Mouse (Mus musculus) testis, adult 2 months (tissue): ENCODE measurements around the gene Boc. TPM values are rescaled to one million over a fixed set of nuclear protein-coding genes. Genes with fewer than 3 reads are reported as not detected.

ENCODE experiments used
- H3K27ac ChIP-seq: fragments of 200-500 bp; 2 replicates; pipeline ENCODE4 v1.5.1; 2012; ENCODE audit warnings: low read depth, low read length; ENCODE audit not compliant: control insufficient read depth, insufficient read depth
- H3K27me3 ChIP-seq: fragments of 200-500 bp; 2 replicates; pipeline ENCODE4 v1.6.1; 2012; ENCODE audit warnings: mild to moderate bottlenecking, low read length, moderate library complexity; ENCODE audit not compliant: control insufficient read depth, insufficient read depth
- H3K36me3 ChIP-seq: fragments of 200-500 bp; 2 replicates; pipeline ENCODE4 v1.6.1; 2012; ENCODE audit warnings: mild to moderate bottlenecking, low read length; ENCODE audit not compliant: control insufficient read depth, insufficient read depth
- H3K4me1 ChIP-seq: fragments of 200-500 bp; 2 replicates; pipeline ENCODE4 v1.6.1; 2012; ENCODE audit warnings: low read length; ENCODE audit not compliant: control insufficient read depth, insufficient read depth
- H3K4me3 ChIP-seq: fragments of 200-500 bp; 2 replicates; pipeline ENCODE4 v1.5.1; 2012; ENCODE audit warnings: low read depth, mild to moderate bottlenecking, low read length, moderate library complexity, mixed read lengths; ENCODE audit not compliant: control insufficient read depth
- CTCF ChIP-seq: fragments of 200-500 bp; IDR thresholded peaks from 2 replicates; pipeline ENCODE4 v1.5.1; 2012; ENCODE audit warnings: low read depth, mild to moderate bottlenecking, inconsistent platforms, low read length, moderate library complexity; ENCODE audit not compliant: control insufficient read depth, insufficient read depth, insufficient replicate concordance
- POLR2A ChIP-seq: fragments of 200-500 bp; IDR thresholded peaks from 2 replicates; pipeline ENCODE4 v1.6.1; 2012; ENCODE audit warnings: low read depth, mild to moderate bottlenecking, inconsistent platforms, low read length, moderate library complexity; ENCODE audit not compliant: control insufficient read depth
- polyA plus RNA-seq: library from polyadenylated mRNA; depleted of rRNA; stranded (reverse); fragments of >200 nt; gene quantifications from 2 replicates; pipeline ENCODE4 v1.2.3, GENCODE M21; 2012

The Boc gene
- polyA plus RNA-seq, 1 experiment, result 3.3 TPM

- Histone ChIP-seq H3K27ac (no peak overlapping the region), H3K36me3 (no peaks in the 10 kb centered on the region), H3K4me1 (peaks cover 3% of the 10 kb centered on the region; the same call in 1 of the 2 replicates), H3K4me3 (no peak overlapping the region), H3K27me3 (no peaks in the 10 kb centered on the region)
- no peak for TF ChIP-seq POLR2A
- TF ChIP-seq CTCF, result no peak
These were observed 61.7 kb downstream of the Boc start for GRCm38 (mm10) chr16:44496971-44497464.

GRCm38 (mm10) chr16:44494441-44495108, 64.1 kb downstream of the Boc start:
- Histone ChIP-seq H3K4me1 (no peaks in the 10 kb centered on the region), H3K27me3 (no peaks in the 10 kb centered on the region), H3K36me3 (no peaks in the 10 kb centered on the region), H3K27ac (peak overlapping the region; percentile 66), H3K4me3 (no peak overlapping the region)
- TF ChIP-seq CTCF (no peak), POLR2A (no peak)

- Histone ChIP-seq H3K36me3 (no peaks in the 10 kb centered on the region), H3K27ac (no peak overlapping the region), H3K4me1 (no peaks in the 10 kb centered on the region), H3K27me3 (no peaks in the 10 kb centered on the region), H3K4me3 (no peak overlapping the region)
- TF ChIP-seq CTCF (no peak), POLR2A (no peak)
These were observed 64.8 kb downstream of the Boc start for GRCm38 (mm10) chr16:44493868-44494267.

- no peak for TF ChIP-seq CTCF
- no peak; the same call in 1 of the 2 replicates for TF ChIP-seq POLR2A
- Histone ChIP-seq H3K4me1 (no peaks in the 10 kb centered on the region), H3K27ac (peak overlapping the region; percentile 68), H3K4me3 (no peak overlapping the region), H3K27me3 (no peaks in the 10 kb centered on the region), H3K36me3 (no peaks in the 10 kb centered on the region)
These were observed 66.0 kb downstream of the Boc start for GRCm38 (mm10) chr16:44492706-44493105.

GRCm38 (mm10) chr16:44492151-44492550, 66.5 kb downstream of the Boc start:
- H3K4me1 ChIP-seq, result peaks cover 4% of the 10 kb centered on the region
- no peaks in the 10 kb centered on the region for H3K27me3 ChIP-seq
- H3K36me3 ChIP-seq, result no peaks in the 10 kb centered on the region
- no peak overlapping the region for H3K4me3 ChIP-seq
- no peak overlapping the region for H3K27ac ChIP-seq
- TF ChIP-seq POLR2A (no peak), CTCF (no peak)

GRCm38 (mm10) chr16:44491051-44491450, 67.6 kb downstream of the Boc start:
- H3K27me3 ChIP-seq, result no peaks in the 10 kb centered on the region
- H3K27ac ChIP-seq, result no peak overlapping the region
- H3K4me3 ChIP-seq, result no peak overlapping the region
- H3K36me3 ChIP-seq, result no peaks in the 10 kb centered on the region
- TF ChIP-seq CTCF (no peak), POLR2A (no peak)
- H3K4me1 ChIP-seq, result peaks cover 7% of the 10 kb centered on the region

- no peak for TF ChIP-seq CTCF
- no peak; the same call in 1 of the 2 replicates for TF ChIP-seq POLR2A
- H3K36me3 ChIP-seq, result no peaks in the 10 kb centered on the region
- H3K27ac ChIP-seq, result peak overlapping the region; percentile 19; the same call in 1 of the 2 replicates
- H3K4me3 ChIP-seq, result peak overlapping the region; percentile 85
- H3K27me3 ChIP-seq, result no peaks in the 10 kb centered on the region
- peaks cover 7% of the 10 kb centered on the region for H3K4me1 ChIP-seq
These were observed 71.5 kb downstream of the Boc start for GRCm38 (mm10) chr16:44487194-44487593.
